Mouse (Mus musculus) E14TG2a.4 (cell line): Measurements from ENCODE around the gene Pex3.
A peak's percentile ranks its signal among the peaks of the same experiment; 100 is the strongest.

Source experiments
- CTCF ChIP-seq: conservative IDR thresholded peaks from 2 replicates; pipeline ENCODE4 v1.5.1; 2014; ENCODE audit warnings: low read length
- NANOG ChIP-seq: IDR thresholded peaks from 2 replicates; pipeline ENCODE4 v1.6.1; 2014; ENCODE audit warnings: borderline replicate concordance, low read length, mixed read lengths

- TF ChIP-seq CTCF: peak; percentile 60
- TF ChIP-seq NANOG: no peak
Observed at GRCm38 (mm10) chr10:13564364-13565079, 11.6 kb upstream of the Pex3 start.
